Mouse (Mus musculus) ES-Bruce4 (cell line): ENCODE results near the gene Hopx.

Experiments used
- CTCF ChIP-seq: IDR thresholded peaks from one replicate; pipeline ENCODE4 v1.8.1; 2011; ENCODE audit warnings: low read depth, low read length
- POLR2A ChIP-seq: IDR thresholded peaks from one replicate; pipeline ENCODE4 v1.8.1; 2011; ENCODE audit warnings: low read length; ENCODE audit not compliant: insufficient read depth

GRCm38 (mm10) chr5:77070987-77071386, 43.9 kb downstream of the Hopx start:
- no peak for TF ChIP-seq CTCF
- TF ChIP-seq POLR2A: no peak
